Mouse (Mus musculus): ENCODE results near the gene Armc3. TPM values are rescaled to one million over a fixed set of nuclear protein-coding genes. Genes with fewer than 3 reads are reported as not detected.
A peak's percentile ranks its signal among the peaks of the same experiment; 100 is the strongest.
"Not testable (repeated sequence)": the region's sequence is repeated elsewhere in the genome, so short reads cannot be mapped to it uniquely, and the experiment has no call there.

Armc3 gene
- polyA plus RNA-seq, 1 experiment from 2014 or later = not detected

DNA sequence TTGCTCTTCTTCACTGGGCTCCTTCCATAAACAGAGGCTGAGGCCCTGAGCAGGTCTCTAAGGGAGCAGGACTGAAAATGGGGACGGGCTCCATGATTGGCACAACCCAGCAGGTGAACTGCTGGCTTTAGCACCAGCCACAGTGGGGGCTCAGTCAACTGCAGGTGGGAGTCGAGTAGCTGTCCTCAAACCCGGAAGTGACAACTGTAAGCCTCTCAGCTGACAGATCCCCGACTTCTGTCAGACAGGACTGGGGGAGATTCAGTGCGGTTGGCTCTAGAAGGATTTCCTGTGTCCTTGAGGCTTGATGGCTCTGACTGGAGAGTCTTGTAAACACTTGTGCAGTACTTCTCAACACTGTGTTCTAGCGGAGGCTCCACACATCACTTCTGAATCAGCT, 102.1 kb downstream of the Armc3 start:
- H3K4me1 ChIP-seq (ENCODE audit: control insufficient read depth, insufficient read depth, low read length) = no peaks in the 10 kb centered on the region
- no peak overlapping the region for H3K27ac ChIP-seq (ENCODE audit: low read length)
- ATAC-seq = no peak
- H3K4me2 ChIP-seq (ENCODE audit: low read depth, low read length) = no peak overlapping the region
- H3K27me3 ChIP-seq (replicated peaks; ENCODE audit: control insufficient read depth, insufficient read depth, low read length) = no peaks in the 10 kb centered on the region
- H3K4me3 ChIP-seq (ENCODE audit: low read length) = no peak overlapping the region
- no peaks in the 10 kb centered on the region for H3K9me3 ChIP-seq (ENCODE audit: control insufficient read depth, low read length)
- WGBS = 17% methylated on average over 6 of the region's 6 CpGs
- no peak overlapping the region for H3K9ac ChIP-seq (ENCODE audit: low read depth, low read length)
- no peaks in the 10 kb centered on the region for H3K36me3 ChIP-seq (ENCODE audit: control insufficient read depth, insufficient read depth, low read length)

GRCm38 (mm10) chr2:19303087-19303486, 104.0 kb downstream of the Armc3 start:
- not testable (repeated sequence) for H3K4me3 ChIP-seq (ENCODE audit: low read length); ATAC-seq; H3K9me3 ChIP-seq (ENCODE audit: control insufficient read depth, low read length); H3K9ac ChIP-seq (ENCODE audit: low read depth, low read length); H3K27me3 ChIP-seq (replicated peaks; ENCODE audit: control insufficient read depth, insufficient read depth, low read length); H3K27ac ChIP-seq (ENCODE audit: low read length); H3K4me1 ChIP-seq (ENCODE audit: control insufficient read depth, insufficient read depth, low read length); H3K36me3 ChIP-seq (ENCODE audit: control insufficient read depth, insufficient read depth, low read length); H3K4me2 ChIP-seq (ENCODE audit: low read depth, low read length)
- whole genome bisulfite sequencing = 87% methylated on average over 3 of the region's 3 CpGs

DNA sequence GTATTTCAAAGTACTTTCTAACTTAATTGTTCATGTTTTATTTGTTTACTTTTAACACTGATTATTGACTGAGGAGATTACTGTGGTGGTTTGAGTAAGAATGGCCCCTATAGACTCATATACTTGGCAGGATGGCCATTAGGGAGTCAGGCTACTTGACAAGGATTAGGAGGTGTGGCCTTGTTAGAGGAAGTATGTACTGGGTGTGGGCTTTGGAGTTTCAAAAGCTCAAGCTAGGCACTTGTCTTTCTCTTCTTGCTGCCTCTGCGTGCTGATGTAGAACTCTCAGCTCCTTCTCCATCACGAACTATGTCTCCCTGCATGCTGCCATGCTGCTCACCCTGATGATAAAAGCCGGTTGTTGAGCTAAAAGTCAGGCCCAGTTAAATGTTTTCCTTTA, 111.4 kb downstream of the Armc3 start:
- no peak for ATAC-seq
- Histone ChIP-seq H3K4me1 (ENCODE audit: control insufficient read depth, insufficient read depth, low read length) (no peaks in the 10 kb centered on the region), H3K27me3 (replicated peaks; ENCODE audit: control insufficient read depth, insufficient read depth, low read length) (no peaks in the 10 kb centered on the region), H3K9ac (ENCODE audit: low read depth, low read length) (no peak overlapping the region), H3K4me2 (ENCODE audit: low read depth, low read length) (no peak overlapping the region), H3K9me3 (ENCODE audit: control insufficient read depth, low read length) (no peaks in the 10 kb centered on the region), H3K4me3 (ENCODE audit: low read length) (no peak overlapping the region), H3K27ac (ENCODE audit: low read length) (no peak overlapping the region), H3K36me3 (ENCODE audit: control insufficient read depth, insufficient read depth, low read length) (no peaks in the 10 kb centered on the region)
- WGBS = 90% methylated on average over 3 of the region's 3 CpGs

GRCm38 (mm10) chr2:19316056-19316455, 117.0 kb downstream of the Armc3 start:
- Histone ChIP-seq H3K9ac (ENCODE audit: low read depth, low read length) (no peak overlapping the region), H3K4me1 (ENCODE audit: control insufficient read depth, insufficient read depth, low read length) (no peaks in the 10 kb centered on the region), H3K4me2 (ENCODE audit: low read depth, low read length) (no peak overlapping the region), H3K36me3 (ENCODE audit: control insufficient read depth, insufficient read depth, low read length) (no peaks in the 10 kb centered on the region), H3K27me3 (replicated peaks; ENCODE audit: control insufficient read depth, insufficient read depth, low read length) (no peaks in the 10 kb centered on the region), H3K9me3 (ENCODE audit: control insufficient read depth, low read length) (no peaks in the 10 kb centered on the region), H3K4me3 (ENCODE audit: low read length) (no peak overlapping the region), H3K27ac (ENCODE audit: low read length) (no peak overlapping the region)
- WGBS = 51% methylated on average over 11 of the region's 11 CpGs
- no peak for ATAC-seq

DNA sequence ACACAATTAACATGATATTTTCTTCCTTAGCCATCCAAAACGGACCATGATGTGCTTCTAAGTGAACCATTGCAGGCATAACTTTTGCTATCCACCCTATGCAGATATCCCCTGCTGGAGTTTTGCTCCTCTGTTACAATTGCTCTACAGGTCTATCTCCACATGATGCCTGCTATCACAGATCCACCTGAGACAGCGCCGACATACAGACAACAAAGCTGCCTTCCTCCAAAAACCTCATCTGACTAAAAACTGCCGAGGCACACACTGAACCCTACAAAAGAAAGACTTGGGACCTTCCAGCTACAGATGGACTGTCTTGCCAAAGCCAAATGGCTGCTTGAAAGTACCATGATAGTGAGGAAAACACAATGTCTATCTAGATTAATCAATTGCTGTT, 117.6 kb downstream of the Armc3 start:
- H3K9me3 ChIP-seq (ENCODE audit: control insufficient read depth, low read length) = no peaks in the 10 kb centered on the region
- H3K4me3 ChIP-seq (ENCODE audit: low read length) = no peak overlapping the region
- no peak overlapping the region for H3K27ac ChIP-seq (ENCODE audit: low read length)
- H3K27me3 ChIP-seq (replicated peaks; ENCODE audit: control insufficient read depth, insufficient read depth, low read length) = no peaks in the 10 kb centered on the region
- no peaks in the 10 kb centered on the region for H3K4me1 ChIP-seq (ENCODE audit: control insufficient read depth, insufficient read depth, low read length)
- WGBS = 83% methylated on average over 4 of the region's 4 CpGs
- H3K4me2 ChIP-seq (ENCODE audit: low read depth, low read length) = no peak overlapping the region
- no peak overlapping the region for H3K9ac ChIP-seq (ENCODE audit: low read depth, low read length)
- no peak for ATAC-seq
- H3K36me3 ChIP-seq (ENCODE audit: control insufficient read depth, insufficient read depth, low read length) = no peaks in the 10 kb centered on the region

GRCm38 (mm10) chr2:19317151-19317812, 118.2 kb downstream of the Armc3 start:
- H3K27ac ChIP-seq (ENCODE audit: low read length); H3K36me3 ChIP-seq (ENCODE audit: control insufficient read depth, insufficient read depth, low read length); ATAC-seq; H3K27me3 ChIP-seq (replicated peaks; ENCODE audit: control insufficient read depth, insufficient read depth, low read length); H3K4me2 ChIP-seq (ENCODE audit: low read depth, low read length); H3K4me1 ChIP-seq (ENCODE audit: control insufficient read depth, insufficient read depth, low read length); H3K9ac ChIP-seq (ENCODE audit: low read depth, low read length); H3K9me3 ChIP-seq (ENCODE audit: control insufficient read depth, low read length); H3K4me3 ChIP-seq (ENCODE audit: low read length): not testable (repeated sequence)
- 70% methylated on average over 2 of the region's 2 CpGs for WGBS

DNA sequence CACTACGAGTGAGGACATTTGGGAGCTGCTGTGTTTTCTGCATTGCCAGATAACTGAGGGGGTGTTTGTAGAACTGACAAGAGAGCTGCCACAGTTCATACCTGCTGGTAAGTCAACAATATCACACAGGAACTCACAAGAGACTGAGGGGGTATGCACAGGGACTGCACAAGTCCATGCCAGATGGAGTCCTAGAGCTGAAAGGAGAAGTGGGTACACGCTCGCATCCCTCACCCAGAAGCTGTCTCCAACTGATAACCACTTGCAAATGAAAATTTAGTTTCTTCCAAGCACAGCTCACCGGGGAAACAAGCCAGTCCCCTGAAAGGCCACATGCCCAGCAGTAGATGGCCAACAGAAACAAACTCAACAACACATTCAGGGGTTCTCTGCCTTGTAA, 119.4 kb downstream of the Armc3 start:
- H3K9me3 ChIP-seq (ENCODE audit: control insufficient read depth, low read length) = no peaks in the 10 kb centered on the region
- H3K9ac ChIP-seq (ENCODE audit: low read depth, low read length) = no peak overlapping the region
- H3K27ac ChIP-seq (ENCODE audit: low read length) = no peak overlapping the region
- no peaks in the 10 kb centered on the region for H3K4me1 ChIP-seq (ENCODE audit: control insufficient read depth, insufficient read depth, low read length)
- H3K27me3 ChIP-seq (replicated peaks; ENCODE audit: control insufficient read depth, insufficient read depth, low read length) = no peaks in the 10 kb centered on the region
- 81% methylated on average over 4 of the region's 4 CpGs for WGBS
- H3K36me3 ChIP-seq (ENCODE audit: control insufficient read depth, insufficient read depth, low read length) = no peaks in the 10 kb centered on the region
- ATAC-seq = no peak
- no peak overlapping the region for H3K4me2 ChIP-seq (ENCODE audit: low read depth, low read length)
- H3K4me3 ChIP-seq (ENCODE audit: low read length) = no peak overlapping the region

GRCm38 (mm10) chr2:19319284-19319683, 120.2 kb downstream of the Armc3 start:
- no peaks in the 10 kb centered on the region for H3K27me3 ChIP-seq (replicated peaks; ENCODE audit: control insufficient read depth, insufficient read depth, low read length)
- no peak overlapping the region for H3K27ac ChIP-seq (ENCODE audit: low read length)
- H3K9ac ChIP-seq (ENCODE audit: low read depth, low read length) = no peak overlapping the region
- WGBS = 79% methylated on average over 3 of the region's 3 CpGs
- no peaks in the 10 kb centered on the region for H3K36me3 ChIP-seq (ENCODE audit: control insufficient read depth, insufficient read depth, low read length)
- H3K4me2 ChIP-seq (ENCODE audit: low read depth, low read length) = no peak overlapping the region
- no peak overlapping the region for H3K4me3 ChIP-seq (ENCODE audit: low read length)
- no peaks in the 10 kb centered on the region for H3K9me3 ChIP-seq (ENCODE audit: control insufficient read depth, low read length)
- H3K4me1 ChIP-seq (ENCODE audit: control insufficient read depth, insufficient read depth, low read length) = no peaks in the 10 kb centered on the region
- no peak for ATAC-seq

DNA sequence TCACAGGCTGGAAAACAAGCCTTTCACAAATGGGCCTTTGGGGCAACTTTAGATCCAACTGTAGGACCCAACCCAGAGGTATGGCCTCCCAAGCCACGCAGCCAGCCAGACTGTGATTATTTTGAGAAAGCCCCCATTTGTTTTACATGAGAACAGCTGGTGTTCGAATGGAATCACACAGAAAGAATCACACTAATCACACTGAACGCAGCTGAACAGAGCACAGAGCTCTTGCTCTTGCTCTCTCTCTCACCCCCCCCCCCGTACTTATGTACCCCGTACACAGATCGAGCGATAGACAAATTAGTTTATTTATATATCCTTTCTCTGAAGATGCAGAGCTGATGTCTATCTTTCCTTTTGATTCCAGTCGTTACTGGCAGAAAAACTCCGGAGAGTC, 123.3 kb downstream of the Armc3 start:
- no peaks in the 10 kb centered on the region for H3K9me3 ChIP-seq (ENCODE audit: control insufficient read depth, low read length)
- H3K4me1 ChIP-seq (ENCODE audit: control insufficient read depth, insufficient read depth, low read length) = no peaks in the 10 kb centered on the region
- no peak for ATAC-seq
- no peak overlapping the region for H3K4me2 ChIP-seq (ENCODE audit: low read depth, low read length)
- H3K9ac ChIP-seq (ENCODE audit: low read depth, low read length) = no peak overlapping the region
- H3K36me3 ChIP-seq (ENCODE audit: control insufficient read depth, insufficient read depth, low read length) = no peaks in the 10 kb centered on the region
- WGBS = 70% methylated on average over 9 of the region's 9 CpGs
- no peak overlapping the region for H3K27ac ChIP-seq (ENCODE audit: low read length)
- H3K4me3 ChIP-seq (ENCODE audit: low read length) = no peak overlapping the region
- no peaks in the 10 kb centered on the region for H3K27me3 ChIP-seq (replicated peaks; ENCODE audit: control insufficient read depth, insufficient read depth, low read length)

- Histone ChIP-seq H3K4me2 (ENCODE audit: low read depth, low read length) (no peak overlapping the region), H3K9me3 (ENCODE audit: control insufficient read depth, low read length) (no peaks in the 10 kb centered on the region), H3K4me3 (ENCODE audit: low read length) (no peak overlapping the region), H3K27ac (ENCODE audit: low read length) (no peak overlapping the region), H3K4me1 (ENCODE audit: control insufficient read depth, insufficient read depth, low read length) (no peaks in the 10 kb centered on the region), H3K36me3 (ENCODE audit: control insufficient read depth, insufficient read depth, low read length) (no peaks in the 10 kb centered on the region), H3K9ac (ENCODE audit: low read depth, low read length) (no peak overlapping the region), H3K27me3 (replicated peaks; ENCODE audit: control insufficient read depth, insufficient read depth, low read length) (no peaks in the 10 kb centered on the region)
- 65% methylated on average over 1 of the region's 1 CpGs for WGBS
- ATAC-seq = peak; percentile 65; the same call in 1 of the 2 replicates
These were observed 127.3 kb downstream of the Armc3 start for GRCm38 (mm10) chr2:19326376-19326775.

Data from intestine, embryonic 16.5 days (tissue).